Comparison of ENCODE assay signal across 19 mouse cellular contexts in the genomic region with DNA sequence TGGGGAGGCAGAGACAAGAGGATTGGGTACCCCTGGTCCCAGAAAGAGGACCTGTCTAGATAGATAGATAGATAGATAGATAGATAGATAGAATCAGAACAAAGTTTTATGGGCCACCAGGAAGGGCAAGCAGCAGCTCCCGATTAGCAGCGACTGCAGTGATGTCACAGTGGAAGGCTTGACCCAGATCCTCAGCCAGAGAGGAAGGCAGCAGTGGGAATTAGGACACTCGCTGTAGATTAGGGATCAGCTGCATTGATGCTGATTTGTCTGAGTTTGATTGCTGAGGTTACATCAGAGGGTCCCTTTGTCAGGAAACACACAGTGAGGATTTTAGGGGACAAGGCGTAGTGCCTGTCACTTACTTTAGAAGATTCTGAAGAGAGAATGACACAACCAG. TPM values are rescaled to one million over a fixed set of nuclear protein-coding genes. Genes with fewer than 3 reads are reported as not detected.
DNase-seq lines count a peak whose midpoint lies in the region; TF ChIP-seq lines count a peak whose summit lies in the region.
"Had no signal": no experiment of that assay in that cellular context is flagged by ENCODE, and none has a peak within 500 bp of the region (broad histone marks: within the 10 kb centered on the region; RNA-seq: fewer than 3 reads in every experiment).

No protein-coding gene starts in this region.

- no peak overlapping the region for H3K27ac ChIP-seq in layer of hippocampus, adult 2 months
- no peak overlapping the region for H3K27ac ChIP-seq in limb, embryonic 10.5 days

- no peak for TF ChIP-seq CTCF in layer of hippocampus, adult 2 months (conservative IDR thresholded peaks at IDR 0.05)

- peak; percentile 80 for DNase-seq in retina, adult 2 months (ENCODE audit: low read depth, low spot score)
- peak; percentile 72 for DNase-seq in retina, embryonic 14.5 days (ENCODE audit: low spot score)
- DNase-seq in retina, postnatal 1 day: peak; percentile 89
- peak; percentile 58 for DNase-seq in retina, postnatal 7 days (ENCODE audit: low read depth, low spot score)
- no peak for DNase-seq in layer of hippocampus, adult 2 months (ENCODE audit: low spot score in 2 of 2)
- no peak for DNase-seq in adrenal gland, postnatal 4 days (ENCODE audit: low spot score in 2 of 2)
- DNase-seq in ovary, adult 18-20 months (ENCODE audit: low spot score): no peak
- no peak for DNase-seq in limb, embryonic 10.5 days (ENCODE audit: low spot score)
- DNase-seq: adrenal gland, adult 2 months; adrenal gland, adult 8-10 months; adrenal gland, postnatal 10 days; adrenal gland, postnatal 25 days; adrenal gland, postnatal 36 days; B cell, adult 2 months; cerebellum, adult 11 months; cerebellum, adult 11-12 months; cerebellum, adult 18-20 months had no signal

- H3K27me3 ChIP-seq in limb, embryonic 10.5 days (ENCODE audit: low read depth, poor library complexity, severe bottlenecking): no peaks in the 10 kb centered on the region
- H3K27me3 ChIP-seq: CH12.LX, Patski had no signal

- WGBS in limb, embryonic 10.5 days: 81% methylated on average over 4 of the region's 4 CpGs

- no peaks in the 10 kb centered on the region for H3K9me3 ChIP-seq in limb, embryonic 10.5 days (replicated peaks)

- H3K4me3 ChIP-seq in layer of hippocampus, adult 2 months: no peak overlapping the region
- no peak overlapping the region for H3K4me3 ChIP-seq in limb, embryonic 10.5 days

- no peaks in the 10 kb centered on the region for H3K36me3 ChIP-seq in limb, embryonic 10.5 days

- H3K4me1 ChIP-seq in limb, embryonic 10.5 days: peaks cover 12% of the 10 kb centered on the region; the same call in 1 of the 2 replicates

RNA-seq across cellular contexts. Expression of gene Lyrm9, which starts 10.1 kb away (rescaled TPM):
- total RNA-seq in layer of hippocampus, adult 2 months (2021): 10 to 100 TPM; 20.6 to 22.0 TPM
- 10 to 100 TPM; 24.2 to 28.6 TPM for total RNA-seq in adrenal gland, postnatal 4 days (2021)
- 13.9 and 17.8 TPM in 2 replicates for polyA plus RNA-seq in limb, embryonic 10.5 days (2016; fragmentation: Nextera tagmentation; extraction: Ambion mirVana)

Comparison
In these comparisons a context has a peak if more than half of its experiments do, and no peak if none do; other contexts are left out.
1. DNase-seq: peak in retina, adult 2 months (single experiment), retina, embryonic 14.5 days (single experiment), retina, postnatal 1 day (single experiment) and retina, postnatal 7 days (single experiment); none in layer of hippocampus, adult 2 months (0 of 2), adrenal gland, postnatal 4 days (0 of 2), ovary, adult 18-20 months (single experiment) and limb, embryonic 10.5 days (single experiment).